Mouse (Mus musculus) heart, postnatal 0 days (tissue): ENCODE measurements around the gene Myo16.

Experiments used
- CTCF ChIP-seq: IDR thresholded peaks from 2 replicates; pipeline ENCODE4 v1.5.1; 2016; ENCODE audit warnings: antibody characterized with exemption, control low read depth, low read depth
- EP300 ChIP-seq: IDR thresholded peaks from 2 replicates; pipeline ENCODE4 v1.6.1; 2016; ENCODE audit warnings: antibody characterized with exemption, low read depth

GRCm38 (mm10) chr8:10598889-10599288 lies 445.2 kb downstream of the Myo16 start:
- TF ChIP-seq CTCF (no peak), EP300 (no peak)
